Mouse (Mus musculus): ENCODE results near the gene Itgae.

- no peak for TF ChIP-seq GATA1 (IDR thresholded peaks at IDR 0.05; ENCODE audit: low read length)
- no peak for TF ChIP-seq TAL1 (IDR thresholded peaks at IDR 0.05; ENCODE audit: low read length)
Measured at GRCm38 (mm10) chr11:73057701-73058100, 32.7 kb upstream of the Itgae start.
